Mouse (Mus musculus) spleen, postnatal 10 days (tissue): Measurements from ENCODE around the gene Coro2b.

Experiments
- DNase-seq, 2 experiments: peaks; one replicate each; pipeline ENCODE4 v3.0.0; 2021 to 2022; ENCODE audit warnings: low spot score in 2 of 2

The Coro2b gene

DNA sequence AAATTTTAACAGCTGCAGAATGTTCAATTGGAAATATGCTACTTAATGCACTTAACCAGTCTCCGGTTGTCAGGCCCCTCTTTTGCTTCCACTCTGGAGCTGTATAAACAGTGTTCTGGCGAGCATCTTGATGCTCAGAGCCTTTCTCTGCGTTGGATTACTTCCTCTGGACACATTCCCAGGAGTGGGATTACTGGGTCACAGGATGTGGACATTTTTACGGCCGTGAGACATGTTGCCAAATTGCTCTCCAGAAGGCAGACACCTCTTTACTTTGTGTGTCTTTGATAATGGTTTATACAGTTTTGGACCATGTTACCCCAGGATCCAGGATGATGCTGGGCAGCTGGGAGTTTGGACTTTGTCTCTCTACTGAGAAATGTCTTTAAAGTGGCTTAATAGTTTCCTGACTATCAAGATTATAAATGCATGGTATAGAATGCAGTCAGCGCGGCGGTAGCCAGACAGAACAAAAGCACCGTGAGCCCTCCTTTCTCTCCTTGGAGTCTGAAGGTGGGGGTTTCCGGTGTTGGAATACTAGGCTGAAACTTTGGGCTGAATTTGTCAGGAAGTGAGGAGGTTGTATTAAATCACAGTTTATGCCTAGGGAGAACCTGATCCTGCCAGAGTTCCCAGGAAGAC, 23.2 kb downstream of the Coro2b start:
- no peak for DNase-seq

DNA sequence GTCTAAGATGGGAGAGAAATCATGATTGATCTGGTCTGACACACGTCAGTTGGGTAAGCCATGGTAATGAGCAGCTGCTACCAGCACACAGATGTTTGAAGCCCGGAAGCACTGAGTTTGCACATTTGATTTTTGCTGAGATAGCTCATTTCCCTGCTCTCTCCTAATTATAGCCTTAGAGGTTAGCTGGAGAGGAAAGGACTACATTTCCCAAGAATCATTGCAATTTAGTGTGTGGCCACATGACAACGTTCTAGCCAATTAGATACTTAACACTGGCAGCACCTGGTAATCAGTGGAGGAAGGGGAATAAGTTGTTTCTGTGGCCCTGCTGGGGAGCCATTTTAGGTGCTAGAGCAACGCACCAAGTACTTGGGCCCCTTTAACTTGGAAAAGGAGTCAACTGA, 26.3 kb downstream of the Coro2b start:
- no peak for DNase-seq

DNA sequence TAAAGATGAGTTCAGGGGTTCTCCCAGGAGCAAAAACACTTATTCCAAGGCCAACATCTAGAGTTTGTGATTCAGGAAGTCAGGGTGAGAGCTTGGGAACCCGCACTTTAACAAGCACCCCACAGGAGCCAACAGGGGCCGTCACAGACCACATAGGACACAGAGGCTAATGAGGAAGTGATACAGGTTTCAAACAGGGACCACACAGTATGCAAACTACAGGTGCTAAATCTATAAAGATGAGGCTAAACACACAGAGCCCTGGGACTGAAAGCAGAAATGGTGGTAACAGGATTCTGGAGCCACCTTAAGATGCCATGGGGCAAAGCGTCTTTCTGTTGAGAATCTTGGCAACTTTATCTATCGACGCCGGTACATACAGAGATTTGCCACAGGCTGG, 27.2 kb downstream of the Coro2b start:
- peak in 1 of 2 experiments; percentile 22 for DNase-seq

DNA sequence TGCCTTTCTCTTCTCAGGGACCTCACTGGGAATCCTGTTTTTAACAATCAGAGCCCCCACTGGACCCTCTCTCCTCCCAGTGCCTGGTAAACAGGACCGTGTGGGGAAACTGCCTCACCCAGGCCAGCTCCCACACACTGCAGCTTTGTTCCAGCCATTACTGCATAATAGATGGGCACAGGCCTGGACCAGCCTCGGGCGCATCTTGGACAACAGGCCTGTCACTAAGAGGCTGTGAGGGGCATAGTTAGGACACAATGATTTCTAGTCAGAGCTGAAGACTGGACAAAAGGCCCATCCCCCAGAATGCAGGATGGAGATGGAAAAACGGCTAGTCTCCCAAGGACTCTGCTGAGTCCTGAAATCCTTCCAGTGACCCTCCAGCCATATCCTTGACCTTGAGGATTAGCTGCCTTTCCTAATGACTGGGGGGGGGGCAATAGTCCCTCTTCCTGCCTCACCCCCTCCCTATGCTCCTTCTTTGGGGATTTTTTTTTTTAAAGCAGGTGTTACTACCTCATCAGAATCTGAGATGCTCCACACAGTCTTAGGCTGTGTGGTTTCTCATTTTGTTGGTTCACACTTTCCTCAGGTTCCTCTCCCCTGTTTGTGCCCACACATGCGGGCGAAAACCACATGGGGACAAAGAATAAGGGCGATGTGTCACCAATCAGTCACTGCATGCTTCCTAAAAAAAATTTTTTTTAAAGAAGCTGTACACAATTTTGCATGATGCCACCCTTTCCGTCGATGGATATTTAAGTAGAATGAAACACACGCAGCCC, 27.9 kb downstream of the Coro2b start:
- DNase-seq = no peak

DNA sequence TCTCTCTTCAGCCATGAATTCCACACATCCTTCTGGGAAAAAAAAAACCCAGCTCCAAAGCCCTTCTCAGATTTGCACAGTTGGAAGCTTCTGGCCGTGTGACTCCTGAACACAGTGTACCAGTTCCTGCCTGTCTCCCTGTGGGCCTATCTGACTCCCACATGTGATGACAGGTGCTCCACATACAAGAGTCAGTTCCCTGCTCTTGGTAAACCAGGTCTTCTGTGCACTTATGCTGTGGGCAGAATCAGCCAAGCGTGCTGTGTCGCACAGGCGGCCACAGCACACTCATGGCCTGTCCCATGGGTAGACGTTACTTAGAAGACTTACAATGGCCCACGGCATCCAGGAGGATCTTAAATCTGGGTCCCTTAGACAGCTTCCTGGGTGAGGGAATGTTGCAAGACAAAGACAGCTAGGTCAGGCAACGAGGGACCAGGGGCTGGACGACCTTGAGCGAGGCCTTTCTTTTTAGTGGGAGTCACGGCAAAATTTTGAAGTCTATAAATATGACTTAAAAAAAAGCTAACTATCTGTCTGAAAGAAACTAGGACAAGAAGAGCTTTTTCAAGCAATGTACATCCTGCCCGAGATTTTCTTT, 30.3 kb downstream of the Coro2b start:
- no peak for DNase-seq

DNA sequence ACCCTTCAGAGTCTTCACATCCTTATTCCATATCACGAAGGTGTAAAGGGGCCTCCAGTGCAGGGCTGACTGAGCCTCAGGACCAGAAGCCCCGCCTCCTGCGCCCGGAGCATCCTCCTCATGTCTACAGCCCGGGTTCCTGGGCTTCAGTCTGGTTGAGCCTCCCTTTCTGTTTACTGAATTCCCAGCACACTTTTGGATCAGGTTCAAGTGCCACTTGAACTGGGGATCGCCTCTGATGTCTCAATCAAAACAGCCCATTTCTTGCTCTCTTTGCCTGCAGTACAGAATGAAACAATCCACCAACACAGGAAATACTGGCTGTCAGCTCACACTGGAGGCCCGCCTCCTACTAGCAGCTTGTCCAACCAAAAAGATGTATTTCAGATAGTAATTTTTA, 32.7 kb downstream of the Coro2b start:
- no peak for DNase-seq

DNA sequence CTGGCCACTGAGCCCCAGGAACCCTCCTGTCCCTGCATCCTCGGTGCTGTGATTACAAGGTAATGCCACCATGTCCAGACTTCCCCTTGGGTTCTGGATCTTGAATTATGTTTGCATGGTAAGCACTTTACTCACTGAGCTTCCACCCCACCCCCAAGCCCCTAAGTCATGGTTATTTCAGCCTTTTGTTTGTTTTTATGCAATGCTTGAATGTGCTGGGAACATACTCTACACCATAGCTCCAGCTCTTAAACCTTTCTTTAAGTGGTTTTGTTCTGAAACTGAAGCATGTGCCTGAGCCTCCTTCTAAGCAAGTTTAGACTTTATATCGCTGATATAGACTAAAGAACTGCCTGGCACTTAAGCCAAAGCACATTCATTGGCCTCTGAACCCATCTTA, 34.5 kb downstream of the Coro2b start:
- DNase-seq = no peak

DNA sequence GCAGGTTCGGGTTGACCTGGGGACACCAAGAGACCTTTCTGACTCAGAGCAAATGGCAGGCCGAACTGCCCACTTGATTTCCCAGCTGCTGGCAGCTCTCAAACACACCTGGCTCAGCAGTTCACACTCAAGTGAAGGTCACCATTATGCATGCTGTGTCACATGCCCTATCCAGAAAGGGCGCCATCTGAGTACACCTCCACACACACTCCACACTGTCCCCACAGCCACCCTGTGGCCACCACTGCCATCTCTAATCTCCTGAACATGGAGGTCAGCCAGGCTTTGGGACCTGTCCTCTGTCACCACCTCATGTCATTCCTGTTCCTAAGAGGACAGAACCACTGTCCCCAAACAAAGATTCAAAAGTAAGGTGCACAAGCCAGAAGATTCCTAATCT, 35.3 kb downstream of the Coro2b start:
- DNase-seq = no peak

DNA sequence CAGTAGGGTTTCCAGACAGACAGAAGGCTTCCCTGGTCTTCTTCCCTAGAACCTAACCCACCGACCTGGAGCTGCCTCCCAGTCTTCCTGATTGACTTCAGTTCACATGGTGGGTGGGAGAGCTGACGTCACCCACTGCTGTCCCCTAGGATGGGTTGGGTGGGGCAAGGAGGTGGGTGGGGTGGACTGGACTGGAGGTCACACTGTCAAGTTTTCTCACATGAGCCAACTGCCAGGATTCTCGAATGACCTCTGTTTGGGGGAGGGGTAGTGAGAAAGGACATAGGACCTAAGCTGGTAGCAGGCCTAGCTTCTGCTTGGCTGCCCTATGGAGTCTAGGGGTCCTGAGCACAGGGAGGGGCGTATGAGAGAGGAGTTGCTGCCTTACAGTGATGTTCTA, 36.8 kb downstream of the Coro2b start:
- DNase-seq = no peak

DNA sequence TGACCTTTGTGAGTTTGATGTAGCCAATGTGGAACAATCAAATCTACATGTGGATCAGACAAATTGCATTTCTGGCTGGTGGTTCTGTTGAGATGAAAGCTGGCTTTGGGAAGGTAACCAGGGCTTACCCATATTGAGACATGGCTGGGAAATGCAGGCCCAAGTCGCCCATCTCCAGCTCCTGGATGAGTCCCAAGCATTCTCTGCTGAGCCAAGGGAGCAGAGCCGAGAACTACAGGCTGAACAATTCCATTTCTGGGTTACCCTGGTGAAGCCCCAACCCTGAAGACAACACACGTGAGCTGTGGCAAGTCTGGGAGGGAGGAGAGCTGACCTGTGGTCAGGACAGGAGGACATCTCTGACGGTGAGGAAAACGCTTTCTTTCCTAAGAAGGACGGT, 37.9 kb downstream of the Coro2b start:
- DNase-seq = no peak

DNA sequence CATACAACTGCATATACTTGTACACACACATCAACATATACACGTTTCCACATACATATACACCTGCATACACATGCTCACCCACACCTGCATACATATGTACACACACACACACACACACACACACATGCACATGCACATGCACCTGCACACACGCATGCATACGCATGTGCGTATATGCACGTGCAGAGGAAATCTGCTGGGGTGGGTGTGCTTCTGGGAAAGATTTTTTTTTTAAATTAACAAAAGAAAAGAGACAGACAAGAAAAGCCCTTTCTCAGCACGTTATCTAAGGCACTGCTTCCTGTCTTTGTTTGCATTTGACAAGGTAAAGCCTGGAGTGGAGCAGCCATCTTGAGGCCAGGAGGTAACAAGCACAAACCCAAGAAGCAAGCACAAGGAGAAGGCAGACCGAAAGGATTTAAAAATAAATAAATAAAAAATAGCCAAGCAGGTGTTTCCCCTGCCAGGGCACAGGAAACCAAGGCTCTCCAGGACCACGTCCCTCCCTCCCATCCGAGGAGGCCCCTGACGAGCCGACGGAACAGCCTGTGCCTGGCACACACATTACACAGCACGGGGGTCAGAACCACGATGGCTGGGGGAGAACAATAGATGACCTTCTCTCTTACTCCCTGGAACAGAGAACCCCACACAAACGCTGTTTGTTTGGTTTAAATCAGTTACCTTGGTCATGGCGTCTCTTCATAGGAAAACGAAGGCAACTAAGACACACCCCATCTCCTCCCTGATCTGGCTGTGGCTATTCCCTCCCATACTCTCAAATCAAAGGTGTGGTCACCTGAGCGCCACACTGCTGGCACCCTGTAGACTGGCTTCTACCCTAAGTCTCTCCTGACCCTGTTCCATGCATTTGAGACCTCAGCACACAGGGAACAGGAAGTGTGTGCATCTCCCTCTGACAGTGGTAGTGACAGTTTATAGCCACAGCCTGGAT, 39.4 kb downstream of the Coro2b start:
- DNase-seq = no peak

DNA sequence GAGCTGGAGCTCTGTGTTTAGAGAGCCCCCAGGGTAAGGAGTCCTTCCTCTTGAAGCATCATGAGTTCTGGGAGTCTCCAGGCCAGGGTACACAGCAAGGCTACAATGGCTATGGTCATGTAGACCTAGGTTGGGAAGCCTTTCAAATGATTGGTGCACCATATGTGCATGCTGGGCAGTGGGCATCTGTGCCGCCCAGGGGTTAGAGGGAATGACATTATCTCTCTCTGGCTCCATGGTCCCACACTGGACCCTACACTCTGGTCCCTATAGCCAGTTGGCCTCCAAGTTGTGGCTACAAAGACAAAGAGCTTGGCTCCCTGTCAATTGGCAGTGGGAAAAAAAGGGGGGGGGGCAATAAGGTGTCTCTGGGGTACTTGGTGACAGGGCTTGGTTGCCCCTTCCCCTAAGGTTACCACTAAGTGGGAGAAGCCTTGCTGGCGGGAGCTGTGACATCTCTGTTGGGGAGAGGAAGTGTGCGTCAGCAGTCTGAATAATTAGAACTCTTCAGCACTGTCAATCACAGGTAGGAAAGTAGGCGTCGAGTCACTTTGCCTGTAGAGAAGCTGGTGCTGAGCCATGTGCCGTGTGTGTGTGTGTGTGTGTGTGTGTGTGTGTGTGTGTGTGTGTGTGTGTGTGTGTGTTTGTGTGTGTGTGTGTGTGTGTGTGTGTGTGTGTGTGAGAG, 44.4 kb downstream of the Coro2b start:
- no peak for DNase-seq

DNA sequence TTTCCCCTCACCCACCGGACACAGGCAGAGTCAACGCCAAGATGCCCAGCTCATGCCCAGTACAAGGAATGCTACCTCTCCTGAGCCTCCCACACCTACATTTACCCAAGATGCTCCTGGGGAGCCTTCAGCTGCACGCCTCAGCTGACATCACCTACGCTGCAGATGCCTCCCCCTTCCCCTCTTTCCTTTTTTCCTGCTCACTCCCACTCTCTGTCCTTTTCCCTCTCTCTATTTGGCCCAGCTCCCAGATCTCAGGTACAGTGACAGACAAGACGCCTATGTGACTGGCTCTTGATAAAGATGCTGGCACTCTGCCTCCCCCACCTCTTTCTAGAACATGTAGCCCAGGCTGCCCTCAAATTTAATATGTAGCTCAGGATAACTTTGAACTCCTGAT, 45.2 kb downstream of the Coro2b start:
- no peak for DNase-seq

DNA sequence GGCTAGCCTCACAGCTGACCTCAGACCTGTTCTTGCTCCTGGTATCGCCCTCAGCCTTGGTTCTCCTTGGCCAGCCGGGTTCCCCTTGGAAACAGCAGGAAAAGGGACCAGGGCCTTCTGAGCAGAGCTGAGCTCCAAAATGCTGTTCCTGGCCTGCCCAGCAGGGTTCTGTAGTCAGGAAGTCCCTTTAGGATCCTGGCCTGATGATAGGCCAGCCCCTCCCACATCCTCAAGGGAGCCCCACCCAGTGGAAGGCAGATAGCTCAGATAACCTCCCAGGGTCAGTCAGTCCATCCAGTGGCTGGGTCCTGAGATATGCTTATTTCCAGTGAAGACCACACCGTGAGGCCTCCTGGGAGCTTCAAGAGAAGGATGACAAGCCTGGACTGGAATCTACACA, 45.7 kb downstream of the Coro2b start:
- DNase-seq = peak in 1 of 2 experiments; percentile 42

DNA sequence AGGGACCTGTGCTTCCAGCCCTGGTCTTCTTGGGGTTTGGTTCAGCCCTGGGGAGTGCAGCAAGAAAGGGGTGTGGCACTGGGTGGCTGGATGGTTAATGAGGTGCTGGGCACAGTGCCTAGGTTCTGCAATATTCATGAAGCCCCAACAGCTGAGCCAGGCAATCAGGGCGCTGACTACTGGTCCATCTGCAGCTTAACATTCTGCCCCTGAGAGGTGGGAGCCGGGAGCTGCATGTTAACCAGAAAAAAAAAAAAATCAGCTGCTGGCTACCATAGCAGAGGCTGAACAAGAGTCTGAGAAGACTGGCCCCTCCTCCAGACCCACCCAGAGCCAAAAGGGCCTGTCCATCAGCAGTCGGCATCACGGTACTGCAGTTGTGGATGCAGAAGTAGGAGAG, 52.7 kb downstream of the Coro2b start:
- no peak for DNase-seq

DNA sequence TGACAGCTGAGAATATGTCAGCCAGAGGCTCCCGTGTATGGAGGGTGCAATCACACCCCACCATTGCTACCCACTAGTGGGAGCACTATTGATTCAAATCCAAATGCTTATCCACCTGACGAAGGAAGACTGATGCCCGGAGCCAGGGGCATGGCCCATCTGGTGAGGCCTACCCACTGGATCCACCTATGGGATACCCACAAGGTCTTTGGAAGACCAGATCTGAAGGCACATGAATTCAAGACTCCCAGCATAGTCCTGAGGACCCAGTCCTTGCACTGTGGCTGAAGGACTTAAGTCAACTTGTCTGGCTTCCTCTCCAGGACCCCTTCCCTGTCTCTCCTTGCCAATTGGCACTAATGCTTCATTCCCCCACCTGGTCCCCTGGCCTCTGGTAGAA, 54.1 kb downstream of the Coro2b start:
- DNase-seq = no peak

DNA sequence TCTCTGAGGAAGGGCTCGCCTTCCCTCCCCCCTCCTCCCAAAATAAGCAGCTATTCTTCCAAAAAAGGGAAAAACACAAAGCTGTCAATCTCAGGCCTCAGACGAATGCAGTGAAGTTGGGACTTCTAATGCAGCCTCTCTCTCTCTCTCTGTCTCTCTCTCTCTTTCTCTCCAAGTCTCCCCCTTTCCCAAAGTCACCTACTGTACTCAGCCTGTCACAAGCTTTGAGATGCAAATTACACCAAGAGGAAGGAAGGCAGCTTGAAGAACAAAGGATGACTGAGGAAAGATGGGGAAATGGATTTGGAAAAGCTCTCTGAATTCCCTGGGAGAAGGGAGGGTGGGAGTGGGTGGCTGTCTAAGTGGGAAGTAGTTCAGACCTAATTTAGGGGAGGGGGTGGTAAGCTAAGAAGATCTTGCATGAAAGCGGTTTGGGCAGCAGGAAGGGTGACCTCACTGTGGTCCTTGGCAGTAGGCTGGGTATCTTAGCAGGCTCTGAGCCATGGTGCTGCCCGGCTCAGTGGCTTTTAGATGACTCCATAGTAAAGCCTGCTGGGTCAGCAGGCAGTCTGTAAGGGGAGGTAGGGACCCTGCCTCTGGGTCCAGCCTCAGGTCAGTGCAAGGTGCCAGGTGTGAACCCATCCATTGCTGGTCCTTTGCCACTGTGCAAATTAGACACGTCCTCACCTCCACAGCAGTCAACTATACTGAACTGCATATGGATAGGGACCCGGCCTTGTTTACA, 55.8 kb downstream of the Coro2b start:
- no peak for DNase-seq

DNA sequence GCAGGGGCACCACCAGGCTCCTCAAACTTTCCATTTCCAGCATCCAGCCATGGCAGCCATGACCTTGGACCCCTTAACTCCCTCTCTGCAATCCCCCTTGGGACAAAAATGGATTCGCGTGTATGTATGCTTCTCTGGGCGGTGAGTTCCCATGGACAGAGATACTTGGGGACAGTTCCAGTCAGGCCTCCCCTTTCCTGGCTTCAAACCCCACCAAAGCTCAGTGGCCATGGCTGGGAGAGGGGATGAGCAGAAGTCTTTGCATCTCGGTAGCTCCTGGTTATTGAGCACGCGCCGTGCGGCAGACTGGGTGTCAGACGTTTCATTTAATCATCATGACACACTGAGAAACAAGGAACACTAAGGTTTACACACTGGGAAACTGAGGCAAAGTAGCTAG, 56.7 kb downstream of the Coro2b start:
- no peak for DNase-seq

DNA sequence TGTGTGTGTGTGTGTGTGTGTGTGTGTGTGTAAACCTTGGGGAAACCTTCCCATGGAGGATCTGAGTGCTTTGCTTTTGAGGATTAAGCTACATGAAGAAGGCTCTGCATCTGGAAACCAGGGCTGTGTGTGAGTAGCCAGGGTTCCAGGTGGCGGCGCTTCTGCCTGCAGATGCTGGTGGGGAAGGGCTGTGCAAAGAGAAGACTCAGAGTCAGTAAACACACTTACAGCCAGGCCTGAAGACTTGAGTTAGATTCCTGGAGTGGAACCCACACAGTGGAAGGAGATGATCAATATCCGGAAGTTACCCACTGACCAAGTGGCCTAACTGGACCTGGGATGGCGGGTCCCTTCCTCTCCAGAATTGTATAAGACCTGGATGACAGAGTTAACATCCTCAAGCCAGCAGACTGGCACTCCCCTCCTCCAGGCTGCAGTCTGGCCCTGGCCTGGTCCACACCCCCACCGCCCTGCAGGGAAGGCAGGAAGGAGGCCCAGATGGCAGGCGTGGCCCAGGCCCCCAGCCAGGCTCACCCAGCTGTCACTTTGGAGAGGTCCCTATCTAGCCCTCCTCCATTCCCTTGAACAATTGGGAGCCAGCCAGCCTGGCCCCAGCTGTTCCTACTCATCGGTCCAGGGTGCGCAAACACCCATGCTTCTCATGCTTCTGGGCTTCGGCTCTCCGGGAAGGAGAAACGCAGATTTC, 59.9 kb downstream of the Coro2b start:
- peak in 1 of 2 experiments; percentile 25 for DNase-seq

DNA sequence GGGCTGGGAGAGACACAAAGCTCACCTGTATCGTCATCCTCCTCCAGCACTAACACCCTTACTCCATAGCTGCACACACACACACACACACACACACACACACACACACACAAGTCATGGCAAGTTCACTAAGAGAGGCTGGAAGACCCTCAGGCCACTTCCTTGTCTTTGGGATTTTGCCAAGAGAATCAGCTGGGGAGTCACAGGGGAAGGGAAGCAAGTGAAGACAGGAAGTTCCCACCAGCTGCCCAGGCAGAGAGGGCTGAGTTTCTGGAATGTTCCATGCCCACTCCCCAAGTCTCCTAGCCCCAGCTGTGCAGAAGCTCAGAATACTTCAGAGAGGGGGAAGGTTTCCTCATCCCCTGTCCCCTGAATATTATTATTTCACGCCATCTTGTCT, 62.6 kb downstream of the Coro2b start:
- no peak for DNase-seq
